Mouse (Mus musculus): Measurements from ENCODE around the gene Gm10273. TPM values are rescaled to one million over a fixed set of nuclear protein-coding genes. Genes with fewer than 3 reads are reported as not detected.

The Gm10273 gene
- polyA plus RNA-seq, 1 experiment from 2014 or later = 4.3 TPM

GRCm38 (mm10) chr10:59438651-59439050 is 43.2 kb downstream of the Gm10273 start:
- no peaks in the 10 kb centered on the region for H3K4me1 ChIP-seq
- no peak overlapping the region for H3K27ac ChIP-seq
- ATAC-seq (ENCODE audit: insufficient number of reproducible peaks, insufficient read depth, low FRiP score, low TSS enrichment) = no peak
- WGBS = 95% methylated on average over 12 of the region's 12 CpGs
- no peak overlapping the region for H3K4me3 ChIP-seq
- no peaks in the 10 kb centered on the region for H3K9me3 ChIP-seq
- no peak overlapping the region for H3K4me2 ChIP-seq (replicated peaks)
- no peaks in the 10 kb centered on the region for H3K36me3 ChIP-seq
- no peak overlapping the region for H3K9ac ChIP-seq
- H3K27me3 ChIP-seq = no peaks in the 10 kb centered on the region

- Histone ChIP-seq H3K36me3 (no peaks in the 10 kb centered on the region), H3K27ac (no peak overlapping the region; the same call in 1 of the 2 replicates), H3K4me1 (peaks cover 1% of the 10 kb centered on the region; the same call in 1 of the 2 replicates), H3K27me3 (no peaks in the 10 kb centered on the region), H3K4me3 (no peak overlapping the region), H3K4me2 (replicated peaks) (no peak overlapping the region), H3K9ac (no peak overlapping the region), H3K9me3 (no peaks in the 10 kb centered on the region)
- no peak for ATAC-seq (ENCODE audit: insufficient number of reproducible peaks, insufficient read depth, low FRiP score, low TSS enrichment)
- 37% methylated on average over 5 of the region's 5 CpGs for WGBS
Measured at GRCm38 (mm10) chr10:59439508-59439931, 44.1 kb downstream of the Gm10273 start.

GRCm38 (mm10) chr10:59440177-59440576 is 44.7 kb downstream of the Gm10273 start:
- Histone ChIP-seq H3K27ac (peak overlapping the region; percentile 17; the same call in 1 of the 2 replicates), H3K27me3 (no peaks in the 10 kb centered on the region), H3K4me3 (no peak overlapping the region), H3K9me3 (no peaks in the 10 kb centered on the region), H3K4me1 (peaks cover 3% of the 10 kb centered on the region; the same call in 1 of the 2 replicates), H3K36me3 (no peaks in the 10 kb centered on the region), H3K4me2 (replicated peaks) (no peak overlapping the region), H3K9ac (no peak overlapping the region)
- no peak for ATAC-seq (ENCODE audit: insufficient number of reproducible peaks, insufficient read depth, low FRiP score, low TSS enrichment)
- WGBS = 55% methylated on average over 6 of the region's 6 CpGs

GRCm38 (mm10) chr10:59441735-59442134 is 46.3 kb downstream of the Gm10273 start, which contains the start of gene Oit3:
Gene Oit3, minus strand, starts transcription at chr10:59441778.
- 82% methylated on average over 11 of the region's 11 CpGs for WGBS
- Histone ChIP-seq H3K9me3 (no peaks in the 10 kb centered on the region), H3K4me3 (no peak within 1 kb of the TSS), H3K9ac (no peak within 1 kb of the TSS), H3K27me3 (no peaks in the 10 kb centered on the region), H3K36me3 (no peaks in the 10 kb centered on the region), H3K4me2 (replicated peaks) (no peak within 1 kb of the TSS), H3K27ac (no peak within 1 kb of the TSS), H3K4me1 (peaks cover 3% of the 10 kb centered on the region; the same call in 1 of the 2 replicates)
- ATAC-seq (ENCODE audit: insufficient number of reproducible peaks, insufficient read depth, low FRiP score, low TSS enrichment) = no peak

- no peak for ATAC-seq (ENCODE audit: insufficient number of reproducible peaks, insufficient read depth, low FRiP score, low TSS enrichment)
- Histone ChIP-seq H3K9ac (no peak overlapping the region), H3K4me3 (no peak overlapping the region), H3K27me3 (no peaks in the 10 kb centered on the region), H3K4me1 (peaks cover 3% of the 10 kb centered on the region; the same call in 1 of the 2 replicates), H3K36me3 (no peaks in the 10 kb centered on the region), H3K4me2 (replicated peaks) (no peak overlapping the region), H3K27ac (no peak overlapping the region), H3K9me3 (no peaks in the 10 kb centered on the region)
- WGBS = 43% methylated on average over 7 of the region's 7 CpGs
Measured at GRCm38 (mm10) chr10:59443212-59443611, 47.8 kb downstream of the Gm10273 start.

GRCm38 (mm10) chr10:59444106-59444505 is 48.7 kb downstream of the Gm10273 start:
- Histone ChIP-seq H3K4me2 (replicated peaks) (no peak overlapping the region), H3K27ac (no peak overlapping the region), H3K4me1 (peaks cover 3% of the 10 kb centered on the region; the same call in 1 of the 2 replicates), H3K9me3 (no peaks in the 10 kb centered on the region), H3K27me3 (no peaks in the 10 kb centered on the region), H3K9ac (no peak overlapping the region), H3K4me3 (no peak overlapping the region), H3K36me3 (no peaks in the 10 kb centered on the region)
- 88% methylated on average over 3 of the region's 3 CpGs for WGBS
- ATAC-seq (ENCODE audit: insufficient number of reproducible peaks, insufficient read depth, low FRiP score, low TSS enrichment) = no peak

DNA sequence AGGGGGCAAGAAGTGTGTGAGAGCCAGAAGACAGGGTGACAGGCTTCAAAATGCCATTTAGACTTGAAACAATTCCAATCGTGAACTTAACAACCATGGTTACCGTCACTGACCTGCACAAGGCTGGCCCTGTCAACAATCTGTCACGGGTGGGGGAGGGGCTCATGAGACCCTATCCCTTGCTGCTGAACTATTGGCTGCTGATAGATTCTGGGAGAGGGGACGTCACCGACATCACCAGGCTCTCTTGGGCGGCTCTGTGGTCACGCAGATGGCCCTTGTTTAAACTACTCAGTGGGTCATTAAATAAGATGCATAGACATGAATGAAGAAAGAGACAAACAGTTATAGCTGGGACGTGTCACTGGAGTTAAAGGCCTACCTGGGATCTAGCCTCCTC is 49.2 kb downstream of the Gm10273 start:
- Histone ChIP-seq H3K4me2 (replicated peaks) (no peak overlapping the region), H3K27ac (no peak overlapping the region), H3K9ac (no peak overlapping the region), H3K4me1 (peaks cover 3% of the 10 kb centered on the region; the same call in 1 of the 2 replicates), H3K9me3 (no peaks in the 10 kb centered on the region), H3K27me3 (no peaks in the 10 kb centered on the region), H3K4me3 (no peak overlapping the region), H3K36me3 (0 out of 2 replicates have a peak, but pooled peaks cover 3% of the 10 kb centered on the region)
- 48% methylated on average over 8 of the region's 8 CpGs for WGBS
- no peak for ATAC-seq (ENCODE audit: insufficient number of reproducible peaks, insufficient read depth, low FRiP score, low TSS enrichment)

Other genes starting within 250 kb of the Gm10273 start
- 32.1 and 36.8 TPM in 2 replicates for gene Sept10, start 173.8 kb upstream of the Gm10273 start, polyA plus RNA-seq (2016; fragmentation: Nextera tagmentation; extraction: Ambion mirVana)
- gene Sowahc, start 173.7 kb upstream of the Gm10273 start, polyA plus RNA-seq (2016; fragmentation: Nextera tagmentation; extraction: Ambion mirVana) = 15.1 and 16.6 TPM in 2 replicates
- gene P4ha1, start 72.3 kb upstream of the Gm10273 start, polyA plus RNA-seq (2016; fragmentation: Nextera tagmentation; extraction: Ambion mirVana) = 61.2 and 62.5 TPM in 2 replicates
- gene Pla2g12b, start 8.0 kb downstream of the Gm10273 start, polyA plus RNA-seq (2016; fragmentation: Nextera tagmentation; extraction: Ambion mirVana) = not detected in 2 replicates
- gene Oit3, start 46.1 kb downstream of the Gm10273 start, polyA plus RNA-seq (2016; fragmentation: Nextera tagmentation; extraction: Ambion mirVana) = 0.69 and 0.79 TPM in 2 replicates
- not detected in 2 replicates for gene Gm10322, start 220.4 kb downstream of the Gm10273 start, polyA plus RNA-seq (2016; fragmentation: Nextera tagmentation; extraction: Ambion mirVana)
- gene Mcu, start 221.1 kb downstream of the Gm10273 start, polyA plus RNA-seq (2016; fragmentation: Nextera tagmentation; extraction: Ambion mirVana) = 30.9 and 32.8 TPM in 2 replicates

Data from embryonic facial prominence, embryonic 12.5 days (tissue).